Mouse (Mus musculus) spleen, adult 2 months (tissue): ENCODE measurements at regions not wholly inside any gene's neighbourhood (a gene's known extent, or its start where the extent isn't known, plus 50 kb on each side); places are given as distances from the start of the nearest gene placed in this dataset.

Experiments
- CTCF ChIP-seq: fragments of 200-500 bp; IDR thresholded peaks from 2 replicates; pipeline ENCODE4 v1.5.1; 2011; ENCODE audit warnings: mild to moderate bottlenecking, inconsistent platforms; ENCODE audit not compliant: insufficient read depth, insufficient read length, insufficient replicate concordance; ENCODE audit errors: extremely low read depth
- POLR2A ChIP-seq: fragments of 200-500 bp; IDR thresholded peaks from 2 replicates; pipeline ENCODE4 v1.6.1; 2011; ENCODE audit warnings: low read depth, low read length, inconsistent platforms

DNA sequence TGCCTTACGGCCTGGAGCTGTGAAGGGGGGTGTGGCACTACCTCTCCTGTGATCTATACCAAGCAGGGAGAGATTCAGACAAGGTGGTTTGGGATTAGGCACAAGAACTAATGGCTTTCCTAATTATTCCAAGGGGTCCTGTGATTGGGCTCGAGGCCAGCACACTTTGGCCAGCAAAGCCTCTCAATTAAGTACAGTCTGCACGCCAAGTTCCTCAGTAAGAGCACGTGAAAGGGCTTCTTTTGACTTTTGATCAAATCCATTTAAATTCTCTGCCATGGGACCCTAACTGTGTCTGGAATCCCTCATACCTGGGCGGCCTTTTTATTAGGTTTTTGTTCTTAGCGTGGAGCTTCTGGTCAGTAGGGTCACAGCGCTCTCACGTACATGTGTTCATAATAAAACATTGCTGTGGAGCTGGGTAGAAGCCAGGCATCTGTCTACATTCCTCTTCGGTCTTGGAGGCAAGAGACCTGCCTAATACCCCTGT lies 461.9 kb downstream of the Gja1 start:
- TF ChIP-seq CTCF (no peak), POLR2A (no peak)
